ENCODE assay signal across 27 mouse cellular contexts in the genomic region with DNA sequence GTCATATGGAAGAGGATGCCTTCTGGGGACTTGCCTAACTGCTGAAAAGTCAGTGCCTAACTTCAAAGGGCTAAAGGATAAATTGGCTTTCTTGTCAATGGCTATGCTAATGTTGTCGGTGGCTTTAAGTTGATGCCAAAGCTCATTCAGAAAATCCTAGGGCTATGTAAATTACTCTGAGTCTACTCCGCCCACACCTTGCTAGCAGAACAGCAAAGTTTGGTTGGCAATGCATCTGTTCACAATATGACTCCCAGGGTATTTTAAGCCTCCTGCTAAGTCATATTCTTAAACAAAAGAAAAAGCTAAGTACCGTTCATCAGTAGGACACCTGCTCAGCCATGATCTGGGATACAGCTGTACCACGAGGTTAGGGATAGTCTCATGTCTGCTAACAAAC.
A peak's percentile ranks its signal among the peaks of the same experiment; 100 is the strongest.
DNase-seq lines count a peak whose midpoint lies in the region; ATAC-seq and TF ChIP-seq lines count a peak whose summit lies in the region.
"Had no signal": no experiment of that assay in that cellular context is flagged by ENCODE, and none has a peak within 500 bp of the region (broad histone marks: within the 10 kb centered on the region; RNA-seq: fewer than 3 reads in every experiment).

No protein-coding gene starts in this region.

- H3K4me2 ChIP-seq in liver, postnatal 0 days (ENCODE audit: low read depth, low read length), result no peak overlapping the region
- H3K4me2 ChIP-seq in midbrain, embryonic 16.5 days (ENCODE audit: low read length), result no peak overlapping the region
- H3K4me2 ChIP-seq: embryonic facial prominence, embryonic 13.5 days; forebrain, embryonic 15.5 days; hindbrain, embryonic 15.5 days; limb, embryonic 12.5 days; lung, embryonic 15.5 days; midbrain, embryonic 13.5 days had no signal

- H3K27ac ChIP-seq in liver, postnatal 0 days (ENCODE audit: low read depth), result peak overlapping the region; percentile 84
- no peak overlapping the region for H3K27ac ChIP-seq in midbrain, embryonic 16.5 days (ENCODE audit: low read length)
- H3K27ac ChIP-seq: embryonic facial prominence, embryonic 13.5 days; forebrain, embryonic 15.5 days; heart, embryonic 10.5 days; hindbrain, embryonic 15.5 days; left cerebral cortex, adult 2 months; limb, embryonic 12.5 days; liver, embryonic 14.5 days; lung, embryonic 15.5 days; midbrain, embryonic 13.5 days; stomach, postnatal 0 days had no signal

- peak; percentile 20 to 51 for DNase-seq in layer of hippocampus, adult 18-20 months (ENCODE audit: low spot score in 2 of 2)
- DNase-seq in layer of hippocampus, adult 8-10 months (ENCODE audit: low spot score in 2 of 2), result no peak
- DNase-seq in liver, postnatal 0 days, result no peak
- DNase-seq in liver, result no peak
- DNase-seq in brain, adult 2 months (ENCODE audit: low read depth, low spot score), result peak; percentile 74
- DNase-seq in right cerebral cortex, postnatal 36 days (ENCODE audit: low spot score in 2 of 2), result peak; percentile 8 to 38
- DNase-seq: adrenal gland, postnatal 14 days; B cell, adult 2 months; cerebellum, adult 8-10 months; cerebellum, postnatal 36 days; embryo, embryonic 11 days; kidney, adult 8-10 months; kidney, postnatal 25 days; lung, postnatal 36 days had no signal

- no peaks in the 10 kb centered on the region for H3K36me3 ChIP-seq in liver, postnatal 0 days (replicated peaks; ENCODE audit: insufficient read depth, low read length)
- H3K36me3 ChIP-seq in midbrain, embryonic 16.5 days (ENCODE audit: control insufficient read depth, insufficient read depth, low read length), result no peaks in the 10 kb centered on the region
- H3K36me3 ChIP-seq: embryonic facial prominence, embryonic 13.5 days; forebrain, embryonic 15.5 days; heart, embryonic 10.5 days; hindbrain, embryonic 15.5 days; limb, embryonic 12.5 days; lung, embryonic 15.5 days; midbrain, embryonic 13.5 days had no signal

- 76% methylated on average over 4 of the region's 4 CpGs for WGBS in liver, postnatal 0 days (ENCODE audit: insufficient replicate concordance)
- WGBS in midbrain, embryonic 16.5 days, result 53% methylated on average over 4 of the region's 4 CpGs

- TF ChIP-seq EP300 in liver, postnatal 0 days (IDR thresholded peaks at IDR 0.05; ENCODE audit: low read depth), result no peak

- no peak overlapping the region for H3K9ac ChIP-seq in liver, postnatal 0 days (replicated peaks)
- no peak overlapping the region for H3K9ac ChIP-seq in midbrain, embryonic 16.5 days (ENCODE audit: low read depth, low read length)
- H3K9ac ChIP-seq: embryonic facial prominence, embryonic 13.5 days; forebrain, embryonic 15.5 days; hindbrain, embryonic 15.5 days; limb, embryonic 12.5 days; liver, embryonic 14.5 days; lung, embryonic 15.5 days; midbrain, embryonic 13.5 days had no signal

- TF ChIP-seq CTCF in liver, postnatal 0 days (IDR thresholded peaks at IDR 0.05; ENCODE audit: low read depth), result no peak

- H3K4me1 ChIP-seq in liver, postnatal 0 days (ENCODE audit: insufficient read depth), result 0 out of 2 replicates have a peak, but pooled peaks cover 5% of the 10 kb centered on the region
- H3K4me1 ChIP-seq in midbrain, embryonic 16.5 days (ENCODE audit: control insufficient read depth, insufficient read depth, low read length), result no peaks in the 10 kb centered on the region
- H3K4me1 ChIP-seq: forebrain, embryonic 15.5 days; hindbrain, embryonic 15.5 days; limb, embryonic 12.5 days; lung, embryonic 15.5 days; megakaryocyte, embryonic 14.5 days; midbrain, embryonic 13.5 days had no signal

- ATAC-seq in liver, postnatal 0 days, result no peak
- no peak for ATAC-seq in midbrain, embryonic 16.5 days
- ATAC-seq: forebrain, embryonic 15.5 days; midbrain, embryonic 13.5 days had no signal

- H3K27me3 ChIP-seq in liver, postnatal 0 days (ENCODE audit: insufficient read depth, low read length), result no peaks in the 10 kb centered on the region
- H3K27me3 ChIP-seq in midbrain, embryonic 16.5 days (ENCODE audit: control insufficient read depth, insufficient read depth, low read depth, low read length), result no peaks in the 10 kb centered on the region
- H3K27me3 ChIP-seq: embryonic facial prominence, embryonic 13.5 days; forebrain, embryonic 15.5 days; hindbrain, embryonic 15.5 days; limb, embryonic 12.5 days; lung, embryonic 15.5 days; midbrain, embryonic 13.5 days had no signal

- H3K9me3 ChIP-seq in liver, postnatal 0 days (ENCODE audit: low read length), result no peaks in the 10 kb centered on the region
- H3K9me3 ChIP-seq in midbrain, embryonic 16.5 days (replicated peaks; ENCODE audit: control insufficient read depth, low read length, poor library complexity, severe bottlenecking), result no peaks in the 10 kb centered on the region
- H3K9me3 ChIP-seq: embryonic facial prominence, embryonic 13.5 days; forebrain, embryonic 15.5 days; heart, embryonic 10.5 days; hindbrain, embryonic 15.5 days; limb, embryonic 12.5 days; lung, embryonic 15.5 days; megakaryocyte, embryonic 14.5 days; midbrain, embryonic 13.5 days had no signal

- H3K4me3 ChIP-seq in liver, postnatal 0 days (ENCODE audit: low read depth, low read length), result no peak overlapping the region
- H3K4me3 ChIP-seq in midbrain, embryonic 16.5 days (ENCODE audit: low read depth, low read length), result no peak overlapping the region
- H3K4me3 ChIP-seq: embryonic facial prominence, embryonic 13.5 days; erythroblast, embryonic 14.5 days; forebrain, embryonic 15.5 days; heart, embryonic 10.5 days; hindbrain, embryonic 15.5 days; left cerebral cortex, adult 2 months; limb, embryonic 12.5 days; lung, embryonic 15.5 days; megakaryocyte, embryonic 14.5 days; midbrain, embryonic 13.5 days had no signal

Comparison
In these comparisons a context has a peak if more than half of its experiments do, and no peak if none do; other contexts are left out.
1. DNase-seq: peak in layer of hippocampus, adult 18-20 months (2 of 2), brain, adult 2 months (single experiment) and right cerebral cortex, postnatal 36 days (2 of 2); none in layer of hippocampus, adult 8-10 months (0 of 2), liver, postnatal 0 days (single experiment) and liver (single experiment).